Mouse (Mus musculus) layer of hippocampus, postnatal 14 days (tissue): ENCODE results near the gene Akt2. TPM values are rescaled to one million over a fixed set of nuclear protein-coding genes. Genes with fewer than 3 reads are reported as not detected.
A peak's percentile ranks its signal among the peaks of the same experiment; 100 is the strongest.

Source experiments
- DNase-seq, 2 experiments: peaks; one replicate each; pipeline ENCODE4 v3.0.0; 2021 to 2022; ENCODE audit warnings: low spot score in 2 of 2, mixed read lengths in 1 of 2
- long read RNA-seq, 2 experiments: library from polyadenylated mRNA; stranded (forward); transcript quantifications; one replicate each; pipeline ENCODE4 v2.0.0; 2021
- total RNA-seq, 2 experiments: library from RNA; stranded (reverse); gene quantifications; 2 replicates each; pipeline ENCODE4 v1.2.3; 2021

Gene Akt2
- 100 to 1,000 TPM in 1 of 2 experiments, 10 to 100 TPM in 1; 93.7 to 103 TPM for total RNA-seq
- long read RNA-seq, experiment 1, full-length matches to known transcripts, result 50 of 97 reads
- long read RNA-seq, experiment 1, partial matches to known transcripts, result 31 of 97 reads
- long read RNA-seq, experiment 1, other reads (novel, unspliced or antisense), result 16 of 97 reads
- long read RNA-seq, experiment 2, full-length matches to known transcripts, result 54 of 107 reads
- long read RNA-seq, experiment 2, partial matches to known transcripts, result 27 of 107 reads
- long read RNA-seq, experiment 2, other reads (novel, unspliced or antisense), result 26 of 107 reads

DNA sequence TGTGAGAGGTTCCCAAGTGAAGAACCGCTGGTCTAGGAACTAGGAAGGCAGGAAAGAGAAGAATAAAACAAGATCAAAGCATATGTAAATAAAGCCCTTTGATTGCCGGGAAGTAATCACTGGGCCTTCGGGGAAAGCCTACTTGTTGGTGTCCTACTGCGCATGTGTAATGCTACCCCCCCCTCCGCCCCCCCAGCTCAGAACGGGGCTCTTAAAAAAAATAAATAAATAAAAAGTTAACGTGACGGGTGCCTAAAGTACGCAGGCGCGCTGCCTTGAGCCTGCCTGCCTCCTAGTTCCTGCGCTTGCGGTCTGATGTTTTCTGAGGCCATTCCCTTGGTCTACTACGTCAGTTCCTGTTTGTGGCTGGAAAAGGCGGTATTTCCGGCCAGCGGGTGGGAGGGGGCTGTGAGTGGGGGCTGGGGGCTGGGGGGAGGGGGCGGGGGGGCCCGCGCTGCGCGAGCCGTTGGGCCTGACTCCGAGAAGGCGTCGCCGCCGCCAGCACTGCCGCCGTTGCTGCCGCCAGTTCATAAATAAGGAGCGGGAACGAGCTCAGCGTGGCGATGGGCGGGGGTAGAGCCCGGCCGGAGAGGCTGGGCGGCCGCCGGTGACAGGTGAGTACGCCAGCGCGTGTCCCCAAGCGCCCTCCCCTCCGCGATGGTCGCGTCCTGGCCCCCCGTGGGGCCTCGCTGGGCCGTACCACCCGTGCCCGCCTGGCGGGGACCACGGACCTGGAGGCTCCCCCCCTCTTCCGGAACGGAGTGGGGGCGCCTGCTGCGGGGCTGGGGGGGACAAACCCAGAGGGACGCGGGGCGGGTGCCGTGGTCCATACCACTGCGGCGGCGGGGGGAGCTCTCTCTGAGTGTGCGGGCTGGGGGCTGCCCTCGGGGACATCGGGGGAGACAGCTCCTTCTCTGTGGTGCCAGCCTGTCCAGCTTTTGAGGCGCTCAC lies at the start of gene Akt2:
Gene Akt2, plus strand, starts transcription at position 287 of the 951 bp plus-strand sequence.
- peak; percentile 94 to 98 for DNase-seq

DNA sequence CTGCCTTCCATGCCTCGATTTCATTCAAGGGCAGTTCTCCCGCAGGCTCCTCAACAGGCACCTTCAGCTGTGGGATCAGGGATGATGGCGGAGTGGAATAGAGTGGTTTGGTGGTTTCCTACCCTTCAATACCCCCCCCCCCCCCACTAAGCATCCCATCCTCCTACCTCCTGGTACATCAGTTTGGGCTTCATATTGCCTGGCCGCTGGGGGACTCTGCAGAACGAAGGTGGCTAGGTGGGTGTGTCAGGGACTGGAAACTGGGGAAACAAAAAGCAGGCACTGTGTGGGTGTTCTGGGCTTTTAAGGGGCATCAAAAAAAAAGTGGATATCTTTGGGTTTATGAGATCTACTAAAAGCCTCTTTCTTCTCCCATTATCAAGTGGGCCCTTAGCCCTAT lies 49.4 kb upstream of the Akt2 start:
- no peak for DNase-seq

DNA sequence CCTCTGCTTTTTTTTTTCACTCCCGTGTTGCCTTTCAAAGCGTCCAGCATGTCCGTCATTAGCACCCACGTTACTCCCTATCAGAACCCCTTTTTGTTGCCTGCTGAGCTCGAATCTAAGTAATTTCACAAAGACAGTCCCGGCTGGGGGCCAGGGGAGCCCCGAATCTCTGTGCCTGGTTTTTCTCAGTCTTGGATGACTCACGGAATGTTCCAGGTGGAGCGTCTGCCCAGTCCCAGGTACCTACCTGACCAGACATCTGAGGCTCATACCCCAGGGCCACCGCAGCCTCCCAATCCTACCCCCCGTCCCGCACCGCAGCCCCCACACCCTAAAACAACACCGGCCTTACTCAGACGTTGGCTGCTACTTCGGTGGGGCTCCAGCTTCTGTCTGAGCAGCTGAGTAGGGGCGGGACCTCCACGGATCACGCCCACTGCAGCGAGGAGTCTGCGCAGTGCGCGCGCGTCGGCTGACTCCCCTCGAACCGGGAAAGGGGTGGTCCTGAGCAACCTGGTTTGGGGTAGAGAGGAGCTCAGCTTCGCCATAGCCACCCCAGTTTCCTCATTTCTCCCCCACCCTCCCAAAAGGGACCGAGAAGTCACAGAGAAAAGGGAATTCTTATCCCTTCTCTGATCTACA lies 48.8 kb upstream of the Akt2 start:
- DNase-seq, result peak; percentile 84 to 94

DNA sequence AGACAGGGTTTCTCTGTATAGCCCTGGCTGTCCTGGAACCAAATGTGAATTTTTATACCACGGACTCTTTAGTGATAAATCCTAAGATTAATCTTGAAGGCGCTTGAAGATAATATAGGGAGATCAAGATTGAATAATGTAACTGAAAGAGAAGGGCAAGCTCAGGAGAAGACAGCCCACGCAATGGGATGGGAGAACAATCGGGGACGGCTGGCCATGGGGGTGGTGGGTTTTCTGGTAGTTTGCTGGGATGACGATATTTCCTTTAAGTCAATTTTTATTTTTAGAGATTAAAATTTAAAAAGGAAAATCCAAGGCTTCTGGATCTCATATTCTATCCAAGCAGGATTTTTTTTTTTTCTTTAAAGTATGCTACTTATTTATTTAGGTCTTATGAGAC lies 48.3 kb upstream of the Akt2 start:
- DNase-seq, result no peak

DNA sequence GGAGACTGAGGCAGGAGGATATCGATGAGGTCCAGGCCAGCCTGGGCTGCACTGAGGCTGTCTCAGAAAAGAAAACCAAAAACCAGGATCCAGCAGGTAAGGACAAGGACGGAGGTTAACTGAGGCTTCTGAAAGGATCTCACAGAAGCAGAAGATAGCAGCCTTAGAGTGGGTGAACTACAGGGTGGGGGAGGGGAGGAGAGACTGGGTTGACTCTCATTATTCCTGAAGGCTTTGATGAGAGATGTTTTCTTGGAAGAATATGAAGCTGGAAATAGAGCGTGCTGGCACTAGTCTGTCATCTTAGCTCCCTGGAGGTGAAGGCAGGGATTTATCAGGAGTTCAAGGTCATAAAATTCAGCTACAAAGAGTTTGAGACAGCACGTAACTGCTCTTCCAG lies 47.5 kb upstream of the Akt2 start:
- no peak for DNase-seq

DNA sequence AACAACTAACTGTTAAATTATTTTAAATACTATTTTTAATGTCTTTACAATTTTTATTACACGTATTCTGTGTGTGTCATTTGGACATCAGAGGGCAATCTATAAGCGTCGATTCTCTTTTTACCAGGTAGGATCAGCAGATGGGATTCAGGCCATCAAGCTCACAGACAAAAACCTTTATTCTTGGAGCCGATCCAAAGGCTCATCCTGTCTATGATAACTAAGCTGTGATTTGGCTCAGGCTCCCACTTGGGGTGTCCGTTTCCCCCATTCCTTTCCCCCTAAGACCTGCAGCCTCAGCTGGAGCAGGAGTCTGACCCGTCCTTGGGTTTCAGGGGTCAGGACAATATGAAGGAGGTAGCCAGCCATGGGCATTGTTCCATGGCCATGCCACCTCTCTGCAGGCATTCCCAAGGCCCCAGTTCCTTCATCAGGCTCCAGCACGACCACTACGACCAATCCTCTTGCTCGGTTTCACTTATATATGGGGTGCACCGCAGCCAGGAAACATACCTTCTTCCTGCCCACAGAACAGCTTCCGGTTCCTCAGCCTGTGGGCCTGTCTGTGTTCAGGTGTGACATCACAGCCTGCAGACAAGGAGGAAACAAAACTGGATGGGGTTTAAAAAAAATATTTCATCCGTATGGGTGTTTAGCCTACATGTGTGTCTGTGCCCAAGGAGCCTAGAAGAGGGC lies 46.5 kb upstream of the Akt2 start:
- DNase-seq, result no peak

DNA sequence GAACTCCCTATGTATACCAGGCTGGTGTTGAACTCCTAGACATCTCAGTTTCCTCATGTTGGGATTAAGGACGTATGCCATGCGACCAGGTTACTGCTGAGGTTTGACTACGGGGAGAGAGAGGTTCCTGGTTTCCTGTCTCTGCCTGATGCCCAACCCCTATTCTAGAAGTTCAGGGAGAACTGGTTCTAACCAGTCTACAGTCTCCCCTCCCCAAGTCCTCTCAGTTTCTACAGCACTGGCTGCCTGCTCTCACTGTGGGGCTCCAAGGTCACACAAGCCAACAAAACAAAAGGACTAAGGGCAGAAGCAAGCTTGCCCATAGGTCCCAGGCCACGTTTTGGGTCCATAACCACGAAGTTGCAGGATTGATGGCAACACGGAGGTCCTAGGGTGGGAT lies 41.8 kb upstream of the Akt2 start:
- no peak for DNase-seq

DNA sequence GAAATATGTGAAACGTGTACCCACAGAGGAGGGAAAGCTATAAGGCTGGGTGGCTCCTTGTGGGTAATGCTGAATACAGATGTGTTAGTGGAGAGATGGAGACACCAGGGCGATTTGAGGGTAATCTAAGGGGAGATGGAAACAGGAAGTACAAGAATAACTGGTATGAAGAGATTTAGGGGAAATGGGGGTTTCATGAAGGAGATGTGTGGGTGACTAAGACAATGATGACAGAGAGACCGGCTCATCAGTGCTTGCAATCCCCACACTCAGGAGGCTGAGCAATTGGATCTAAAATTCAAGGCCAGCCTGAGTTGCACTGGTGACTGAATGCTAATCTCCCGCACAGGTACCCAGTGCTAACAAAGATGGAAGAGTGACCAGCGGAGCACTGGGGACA lies 39.3 kb upstream of the Akt2 start:
- DNase-seq, result no peak

DNA sequence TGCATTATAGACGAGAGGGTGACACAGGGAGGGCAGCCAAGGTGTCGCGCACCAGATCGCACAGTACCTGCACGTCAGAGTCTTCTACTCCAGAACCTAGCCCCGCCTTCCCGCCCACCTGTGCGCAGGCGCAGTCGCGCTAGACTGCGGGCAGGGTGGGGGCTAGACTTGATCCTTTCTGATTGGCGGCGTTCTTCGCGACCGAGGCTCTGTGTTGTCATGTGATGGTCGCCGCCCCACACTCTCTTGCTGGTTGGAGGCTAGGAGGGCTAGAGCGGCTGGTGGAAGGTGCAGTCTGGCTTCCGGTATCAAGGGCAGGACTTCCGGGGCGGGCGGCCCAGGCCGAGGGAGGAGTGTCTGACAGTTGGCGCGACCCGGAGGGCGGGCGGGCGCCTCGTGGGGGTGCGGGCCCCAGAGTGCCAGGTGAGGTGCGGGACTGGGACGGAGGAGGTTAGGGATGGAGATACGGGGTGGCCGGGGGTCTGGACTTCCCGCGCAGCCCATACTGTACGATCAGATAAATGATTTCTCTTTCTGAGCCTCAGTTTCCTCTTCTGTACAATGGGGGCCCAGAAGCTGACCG lies 38.3 kb upstream of the Akt2 start, which contains the start of the genes Pld3 and 2310022A10Rik:
Gene Pld3, minus strand, starts transcription at position 288 of the 583 bp plus-strand sequence.
Gene 2310022A10Rik, plus strand, starts transcription at position 303 of the 583 bp plus-strand sequence.
- DNase-seq, result peak; percentile 93 to 98

DNA sequence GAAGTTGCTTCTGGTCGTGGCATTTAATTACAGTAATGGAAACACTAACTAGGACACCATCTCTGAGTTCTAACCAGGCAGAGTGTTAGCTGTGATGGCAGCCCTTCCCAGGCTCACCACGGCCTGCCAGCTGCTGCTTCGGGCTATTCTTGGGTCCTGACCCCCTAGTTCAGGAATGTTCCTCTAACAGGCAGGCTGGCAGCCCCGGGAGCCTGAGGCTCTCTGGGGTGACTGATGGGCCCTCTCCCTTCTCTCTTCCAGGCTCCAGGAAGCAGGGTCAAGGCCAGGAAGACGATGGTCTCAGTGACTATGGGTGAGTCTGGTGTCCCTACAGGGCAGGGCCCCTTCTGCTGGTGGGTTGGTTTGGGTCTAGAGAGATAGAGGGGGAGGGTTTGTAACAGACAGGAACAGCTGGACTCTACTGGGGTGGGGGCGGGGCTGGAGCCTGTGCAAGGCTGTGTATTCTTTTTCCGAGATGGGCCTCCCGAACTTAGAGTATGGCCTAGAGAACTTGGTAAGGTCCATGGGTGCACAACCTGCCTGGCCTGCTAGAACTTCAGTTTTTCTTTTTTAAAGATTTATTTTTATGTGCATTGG lies 31.0 kb upstream of the Akt2 start:
- no peak for DNase-seq

DNA sequence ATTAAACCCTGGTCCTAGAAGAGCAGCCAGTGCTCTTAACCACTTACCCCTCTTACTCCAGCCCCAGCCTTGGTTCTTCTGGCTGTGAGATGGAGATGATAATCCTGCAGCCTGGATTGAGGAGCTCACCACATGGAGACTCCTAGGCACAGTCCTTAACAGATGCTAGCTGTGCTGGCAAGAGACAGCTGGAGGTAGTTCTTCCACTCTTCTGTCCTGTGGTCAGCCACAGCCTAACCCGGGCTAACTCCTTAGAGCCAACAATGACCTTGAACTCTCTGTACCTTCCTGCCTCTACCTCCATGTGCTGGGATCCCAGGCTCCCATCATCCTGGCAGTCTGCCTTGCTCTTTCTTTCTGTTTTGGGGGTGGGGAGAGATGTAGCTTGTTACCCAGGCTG lies 30.4 kb upstream of the Akt2 start:
- DNase-seq, result no peak

DNA sequence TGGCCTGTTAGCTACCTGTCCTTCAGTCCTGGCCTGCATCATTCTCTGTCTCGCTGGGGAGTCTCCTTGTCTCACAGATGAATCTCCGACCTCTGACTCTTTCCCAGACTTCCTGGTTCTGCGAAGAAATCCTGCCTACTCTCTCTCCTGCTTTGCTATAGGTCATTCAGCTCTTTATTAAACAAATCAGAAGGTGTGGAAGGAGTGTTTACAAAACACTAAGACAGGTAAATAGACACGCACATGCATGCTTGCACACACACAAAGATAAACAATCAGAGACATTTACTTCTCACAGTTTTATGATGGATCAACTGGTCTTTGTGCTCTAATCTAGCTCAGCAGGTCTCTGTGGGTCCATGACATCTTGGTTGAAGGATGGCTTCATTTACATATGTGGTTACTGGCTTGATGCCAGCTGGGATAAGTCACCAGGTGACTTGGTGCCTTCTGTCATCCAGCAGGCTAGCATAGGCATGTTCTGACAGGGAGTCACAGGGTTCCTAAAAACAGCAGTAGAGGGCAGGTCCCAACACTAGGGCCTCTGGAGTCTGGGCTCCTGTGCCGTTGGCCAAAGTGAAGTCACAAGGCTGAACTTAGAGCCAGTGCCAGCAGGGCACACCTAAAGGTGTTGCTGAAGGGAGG lies 21.6 kb upstream of the Akt2 start:
- DNase-seq, result no peak

DNA sequence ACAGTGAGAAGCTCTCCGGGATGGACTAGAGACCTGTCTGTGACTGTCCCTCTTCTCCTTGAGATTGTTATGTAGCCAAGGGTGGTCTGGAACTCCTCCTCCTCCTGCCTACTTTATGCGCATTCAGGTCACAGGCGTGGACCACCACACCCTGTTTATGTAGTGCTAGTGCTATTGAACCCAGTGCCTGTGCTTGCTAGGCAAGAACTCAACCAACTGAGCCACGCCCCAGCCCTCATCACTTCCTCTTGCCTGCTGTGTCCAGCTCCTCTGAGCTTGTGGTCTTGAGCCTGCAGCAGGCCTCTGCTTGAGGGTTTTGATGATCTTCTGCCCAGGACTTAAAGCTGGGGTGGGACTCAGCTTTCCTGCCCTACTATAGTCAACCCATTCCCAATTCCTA lies 19.2 kb upstream of the Akt2 start:
- no peak for DNase-seq

DNA sequence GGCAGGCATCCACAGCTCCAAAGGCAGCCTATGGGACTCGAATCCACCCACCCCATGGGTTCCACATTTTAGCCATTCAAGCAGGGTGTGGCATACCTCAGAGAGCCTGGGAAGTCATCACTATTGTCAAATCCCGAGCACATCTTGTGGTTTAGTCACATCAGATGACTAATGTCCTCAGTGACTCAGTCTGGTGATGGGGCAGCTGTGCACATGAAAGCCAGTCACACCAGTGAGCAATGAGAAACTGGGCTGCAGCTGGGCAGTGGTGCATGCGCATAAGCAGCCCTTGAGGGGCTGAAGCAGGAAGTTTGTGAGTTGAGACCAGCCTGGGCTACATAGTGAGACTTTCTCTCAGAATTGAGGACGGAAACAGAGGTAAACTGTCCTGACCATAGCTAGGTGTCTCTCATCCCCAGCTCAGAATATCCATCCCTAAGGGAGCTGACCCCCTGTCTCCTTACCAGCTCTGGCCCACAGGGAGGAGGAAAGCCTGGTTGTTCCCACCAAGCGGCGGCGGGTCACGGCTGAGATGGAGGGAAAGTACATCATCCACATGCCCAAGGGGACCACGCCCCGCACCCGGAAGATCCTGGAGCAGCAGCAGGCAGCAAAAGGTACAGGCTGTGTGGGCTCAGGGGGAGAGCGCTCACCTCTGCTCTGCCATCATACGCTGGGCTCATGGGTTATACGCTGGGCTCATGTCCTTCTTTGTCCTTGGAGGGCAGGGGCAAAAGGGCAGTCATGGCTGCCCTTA lies 17.1 kb upstream of the Akt2 start:
- no peak for DNase-seq

DNA sequence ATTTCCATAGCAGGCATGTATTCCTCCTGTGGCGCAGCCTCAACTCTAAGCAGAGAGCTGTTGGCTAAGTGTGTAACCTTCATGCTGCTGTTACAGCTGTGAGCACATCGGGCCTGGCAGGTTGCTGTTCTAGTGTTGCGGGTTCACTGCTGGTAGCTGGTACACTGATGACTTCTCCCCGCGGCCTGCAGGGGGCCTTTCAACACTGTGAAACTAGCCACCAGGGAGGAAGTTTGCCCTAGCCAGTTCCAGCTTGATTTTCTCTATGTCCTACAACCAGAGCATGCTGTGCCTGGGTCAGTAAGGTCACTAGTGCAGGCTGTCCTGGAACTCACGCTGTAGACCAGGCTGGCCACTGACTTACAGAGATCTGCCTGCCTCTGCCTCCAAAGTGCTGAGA lies 14.4 kb upstream of the Akt2 start:
- DNase-seq, result no peak

DNA sequence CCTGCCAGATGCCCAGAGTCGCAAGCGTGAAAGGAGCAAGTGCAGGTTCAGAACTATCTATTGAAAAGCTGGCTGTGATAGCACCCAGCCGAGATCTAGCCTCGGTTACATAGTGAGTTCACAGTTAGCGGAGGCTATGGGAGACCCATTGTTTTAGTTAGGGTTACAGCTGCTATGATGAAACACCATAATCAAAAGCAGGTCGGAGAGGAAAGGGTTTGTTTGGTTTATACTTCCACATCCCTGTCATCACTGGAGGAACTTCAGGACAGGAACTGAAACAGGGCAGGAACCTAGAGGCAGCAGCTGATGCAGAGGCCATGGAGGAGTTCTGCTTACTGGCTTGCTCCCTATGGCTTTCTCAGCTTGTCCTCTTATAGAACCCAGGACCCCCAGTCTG lies 13.8 kb upstream of the Akt2 start:
- no peak for DNase-seq

DNA sequence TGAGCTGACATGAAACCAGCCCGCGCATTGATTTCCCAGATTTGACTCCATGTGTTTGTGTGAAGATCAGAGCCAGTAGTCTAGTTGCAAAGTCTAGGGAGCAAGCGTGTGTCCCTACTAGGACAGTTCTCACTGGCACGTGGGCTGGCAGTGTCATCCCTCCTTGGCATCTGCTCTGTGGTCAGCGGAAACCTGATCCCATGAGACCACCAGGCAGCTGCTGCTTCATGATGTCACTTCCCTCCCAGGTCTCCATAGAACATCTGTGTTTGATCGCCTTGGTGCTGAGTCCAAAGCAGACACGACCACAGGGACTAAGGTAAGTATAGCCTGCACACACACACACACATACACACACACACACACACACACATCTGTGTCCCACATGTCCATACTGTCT lies 12.9 kb upstream of the Akt2 start:
- DNase-seq, result no peak

DNA sequence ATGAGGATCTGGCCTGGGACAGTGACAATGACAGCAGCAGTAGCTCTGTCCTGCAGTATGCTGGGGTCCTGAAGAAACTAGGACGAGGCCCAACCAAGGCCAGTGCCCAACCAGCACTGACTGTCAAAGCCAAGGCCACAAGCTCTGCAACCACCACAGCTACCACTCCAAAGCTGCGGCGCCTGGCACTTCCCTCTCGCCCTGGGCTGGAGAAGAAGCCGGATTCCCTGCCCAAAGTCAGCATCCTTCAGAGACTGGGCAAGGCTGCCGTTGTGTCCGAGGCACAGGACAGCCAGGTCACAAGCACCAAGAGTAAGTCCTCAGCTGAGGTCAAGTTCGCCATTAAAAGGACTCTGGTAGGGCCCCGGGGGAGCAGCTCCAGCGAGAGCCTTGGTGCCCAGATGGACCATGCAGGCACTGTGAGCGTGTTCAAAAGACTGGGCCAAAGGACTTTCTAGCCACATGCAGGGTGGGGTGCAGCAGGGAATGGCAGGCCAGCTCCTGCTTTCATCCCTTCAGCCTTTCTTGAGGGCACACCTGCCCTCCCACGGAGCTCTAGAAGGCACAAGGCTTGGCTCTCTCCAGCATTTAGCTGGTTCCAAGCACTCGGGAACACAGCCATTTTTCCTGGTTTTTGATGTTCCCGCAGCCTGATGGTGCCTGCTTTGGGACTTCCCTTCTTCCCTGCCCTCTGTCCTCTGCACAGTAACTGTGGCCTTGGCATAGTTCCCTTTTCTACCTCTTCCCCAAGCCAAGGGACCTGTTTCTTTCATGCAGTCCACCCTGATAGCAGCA lies 10.8 kb upstream of the Akt2 start:
- no peak for DNase-seq
